Mouse (Mus musculus) adrenal gland, postnatal 36 days (tissue): ENCODE data around the gene Rras2. TPM values are rescaled to one million over a fixed set of nuclear protein-coding genes. Genes with fewer than 3 reads are reported as not detected.

Experiments
- DNase-seq, 2 experiments: peaks; one replicate each; pipeline ENCODE4 v3.0.0; 2021; ENCODE audit warnings: mixed read lengths in 1 of 2
- total RNA-seq, 2 experiments: library from RNA; stranded (reverse); gene quantifications; 2 replicates each; pipeline ENCODE4 v1.2.3; 2021

Rras2 gene
- total RNA-seq, 2 experiments from 2014 or later = 27.5 to 39.3 TPM

GRCm38 (mm10) chr7:114026923-114027322, 90.7 kb downstream of the Rras2 start:
- DNase-seq = no peak

DNA sequence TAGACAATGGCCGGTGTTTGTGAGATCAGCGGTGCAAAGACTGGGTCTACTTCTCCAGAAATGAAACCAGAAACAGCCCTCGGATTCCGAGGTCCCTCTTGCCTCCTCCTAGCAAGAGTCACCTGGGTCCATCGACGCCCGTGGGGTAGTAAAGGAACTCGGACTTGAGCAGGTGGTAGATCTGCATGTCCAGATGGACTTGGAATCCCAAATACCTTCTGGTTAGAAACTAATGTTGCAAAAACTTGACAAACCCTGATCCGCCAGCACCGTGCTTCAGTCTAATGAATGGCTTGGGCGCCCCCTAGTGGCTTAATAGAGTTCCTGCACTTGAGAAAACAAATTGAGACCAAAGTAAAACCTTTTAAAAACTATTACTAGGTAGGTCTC, 96.9 kb downstream of the Rras2 start:
- peak; percentile 76 to 79 for DNase-seq

DNA sequence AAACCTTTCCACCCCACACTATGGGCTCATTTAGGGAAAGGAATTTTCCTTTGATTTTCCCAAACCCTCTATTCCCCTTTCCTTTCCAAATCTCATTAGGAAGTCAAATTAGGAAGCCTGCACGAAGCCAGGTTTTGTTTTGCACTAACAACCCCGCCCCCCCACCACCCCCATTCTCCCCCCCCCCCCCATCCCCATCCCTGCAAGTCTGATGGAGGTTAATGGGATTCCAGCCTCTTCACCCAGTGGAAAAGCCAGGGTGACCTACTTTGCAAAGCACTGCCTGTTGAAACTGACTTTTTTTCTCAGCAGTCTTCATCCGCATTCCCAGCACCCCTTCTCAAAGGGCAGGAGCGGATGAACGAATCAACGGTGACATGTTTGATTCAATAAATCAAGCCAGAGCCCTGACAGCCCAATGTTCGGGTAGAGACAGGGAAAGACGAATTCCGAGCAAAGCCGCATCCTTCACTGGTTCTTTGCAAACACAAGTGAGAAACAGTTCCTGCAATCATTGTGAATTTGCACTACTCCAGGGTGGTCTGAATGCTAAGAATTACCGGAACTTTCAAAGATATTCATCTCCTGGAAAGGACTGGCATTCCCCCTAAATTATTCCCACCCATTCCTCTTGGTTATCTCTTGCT, 97.4 kb downstream of the Rras2 start:
- no peak for DNase-seq

GRCm38 (mm10) chr7:114018861-114019260, 98.7 kb downstream of the Rras2 start:
- DNase-seq = no peak

DNA sequence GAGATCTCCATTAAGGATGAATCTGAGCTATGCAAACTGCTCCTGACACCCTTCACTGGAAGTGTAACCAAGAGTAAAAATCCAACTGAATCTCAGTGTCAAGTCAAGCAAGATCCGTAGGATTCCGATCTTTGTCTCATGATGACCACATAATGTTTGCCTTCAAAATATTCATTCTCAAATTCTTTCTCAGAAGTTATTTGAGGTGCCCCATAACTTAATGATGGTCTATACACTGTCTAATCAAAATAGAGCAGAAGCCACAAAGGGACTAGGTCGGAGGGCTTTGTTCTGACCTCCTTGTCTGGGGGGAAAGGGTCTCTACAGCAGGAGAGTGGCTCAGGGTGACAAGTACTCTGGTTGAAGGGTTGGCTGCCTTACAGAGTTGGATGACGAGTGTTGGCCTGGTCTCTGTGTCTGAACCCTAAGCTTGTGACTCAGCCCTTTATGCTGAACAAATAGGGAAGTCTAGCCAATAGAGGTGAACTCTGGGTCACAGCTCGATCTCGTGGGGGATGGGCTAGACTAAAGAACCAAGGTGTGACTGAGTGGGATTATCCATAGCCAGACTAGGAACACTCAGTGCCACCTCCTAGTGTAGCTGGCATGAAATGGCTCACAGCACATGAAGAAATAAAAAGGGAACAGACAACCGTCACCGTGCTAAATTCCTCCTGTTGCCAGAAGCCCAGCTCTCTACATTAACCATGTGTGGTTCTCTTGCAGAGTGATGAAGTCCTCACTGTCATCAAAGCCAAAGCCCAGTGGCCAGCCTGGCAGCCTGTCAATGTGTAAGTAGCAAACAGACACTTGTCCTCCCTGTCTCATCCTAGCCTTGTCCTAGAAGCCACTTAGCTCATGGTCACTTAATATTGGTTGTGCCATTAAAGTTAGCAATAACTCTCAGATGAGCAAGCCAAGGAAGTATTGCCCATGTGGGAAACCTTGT, 101.3 kb downstream of the Rras2 start:
- peak in 1 of 2 experiments; percentile 24 for DNase-seq

GRCm38 (mm10) chr7:114011726-114012443, 105.7 kb downstream of the Rras2 start:
- DNase-seq = no peak

DNA sequence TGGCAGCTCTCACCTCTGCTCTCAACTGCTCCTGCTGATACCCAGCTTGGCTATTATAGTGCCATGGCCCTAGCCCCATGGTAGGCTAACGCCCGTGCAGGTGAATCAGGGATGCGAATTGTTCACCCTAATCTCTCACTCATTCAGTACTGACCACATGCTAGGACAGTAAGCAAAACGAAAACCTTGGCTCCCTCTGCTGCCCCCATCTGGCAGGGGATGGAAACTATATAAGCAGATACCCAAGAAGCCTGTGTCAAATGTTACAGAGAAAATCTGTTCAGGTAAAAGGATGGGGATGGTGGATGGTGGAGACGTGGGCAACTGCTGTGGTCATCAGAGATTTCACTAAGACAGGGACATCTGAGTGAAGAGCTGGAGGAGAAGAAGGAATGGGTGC, 110.0 kb downstream of the Rras2 start:
- peak; percentile 40 to 57 for DNase-seq

DNA sequence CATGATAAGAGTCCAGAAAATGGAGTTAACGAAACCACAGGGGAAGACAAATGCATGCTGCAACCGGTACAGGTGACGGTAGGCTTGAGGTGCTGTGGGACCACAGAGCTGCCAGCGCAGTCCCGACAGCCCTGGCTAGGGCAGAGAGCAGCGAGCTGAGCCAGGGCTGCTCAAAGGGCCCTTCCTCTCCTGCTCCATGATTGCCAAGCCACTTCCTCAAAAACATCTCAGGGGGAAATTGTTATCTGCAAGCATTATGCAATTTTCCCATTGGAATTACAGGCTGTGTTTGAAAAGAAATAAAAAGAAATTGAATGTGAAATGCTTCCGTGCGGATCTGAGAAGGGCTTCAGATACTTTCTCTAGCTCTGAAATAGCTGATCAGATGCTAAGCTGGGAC, 111.1 kb downstream of the Rras2 start:
- peak in 1 of 2 experiments; percentile 19 for DNase-seq

DNA sequence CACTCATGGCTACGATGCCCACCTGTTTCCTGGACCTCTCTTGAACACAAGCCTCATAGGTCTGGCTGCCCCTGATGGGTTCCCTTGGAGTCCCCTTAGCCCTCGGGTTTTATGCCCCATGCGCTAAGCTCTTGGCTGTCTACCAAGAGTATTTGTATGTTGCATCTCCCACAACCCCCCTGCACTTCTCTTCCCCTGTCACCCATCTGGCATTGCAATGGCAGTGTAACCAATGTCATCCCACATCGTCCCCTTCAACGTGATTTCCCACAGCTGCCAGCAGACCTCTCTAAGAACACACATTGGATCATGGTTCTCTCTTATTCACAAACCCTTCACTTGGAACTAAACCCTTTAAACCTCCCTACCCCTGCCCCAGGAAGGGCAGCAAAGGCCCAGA, 112.1 kb downstream of the Rras2 start:
- DNase-seq = no peak

GRCm38 (mm10) chr7:114004171-114004570, 113.4 kb downstream of the Rras2 start:
- DNase-seq = no peak

DNA sequence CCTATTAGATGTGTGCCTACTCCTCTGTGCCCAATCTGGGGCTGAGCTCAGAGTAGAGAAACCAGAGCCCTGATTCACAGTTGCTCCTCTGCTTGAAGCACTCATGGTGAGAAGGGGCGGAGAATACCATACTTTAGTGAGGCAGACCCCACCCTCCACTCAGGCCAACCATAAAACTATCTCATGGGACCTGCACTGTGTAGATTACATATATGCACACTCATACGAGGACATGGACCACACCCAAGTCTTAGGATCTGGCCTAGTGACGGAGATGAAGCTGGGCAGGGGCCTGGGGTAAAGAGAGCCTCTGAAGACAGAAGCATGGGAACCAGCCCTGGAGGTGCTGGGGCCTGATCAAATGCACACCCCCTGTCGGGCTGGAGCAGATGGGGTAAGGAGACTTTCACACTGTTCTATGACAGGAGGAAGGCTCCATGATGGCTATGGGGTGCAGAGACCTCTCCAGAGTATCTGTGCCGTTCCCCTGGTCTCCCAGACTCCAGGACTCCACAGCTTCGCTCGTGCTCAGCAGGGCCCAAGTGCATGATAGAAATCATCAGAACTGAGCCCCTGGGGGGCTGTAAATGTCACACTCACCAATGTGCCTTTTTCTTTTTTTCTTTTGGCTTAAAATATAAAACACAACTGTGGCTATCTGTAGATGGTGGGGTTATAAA, 119.8 kb downstream of the Rras2 start:
- no peak for DNase-seq

Other genes starting within 250 kb of the Rras2 start
- 100 to 1,000 TPM; 134 to 135 TPM for gene Copb1, start 136.9 kb upstream of the Rras2 start, total RNA-seq
- 100 to 1,000 TPM; 163 to 180 TPM for gene Psma1, start 158.3 kb upstream of the Rras2 start, total RNA-seq